Mouse (Mus musculus) brain, adult 10 weeks (tissue): ENCODE results near the gene Sstr5. TPM values are rescaled to one million over a fixed set of nuclear protein-coding genes. Genes with fewer than 3 reads are reported as not detected.

Source experiments
- polyA plus RNA-seq: library from polyadenylated mRNA; stranded (reverse); fragments of 350-450 nt; fragmentation: Illumina TruSeq; extraction: RNeasy Lipid Tissue Mini Kit (QIAGEN cat#74804); gene quantifications from one replicate; pipeline ENCODE4 v1.2.3, GENCODE M21; 2015; ENCODE audit warnings: low read depth, low replicate concordance

Gene Sstr5
- 0.22 TPM for polyA plus RNA-seq

GRCm38 (mm10) chr17:25497013-25497412 is at the start of gene Sstr5:
TSS of gene Sstr5 (minus strand) at chr17:25497288.

GRCm38 (mm10) chr17:25454272-25454671 is 42.8 kb downstream of the Sstr5 start, which contains the start of gene Tekt4:
TSS of gene Tekt4 (plus strand) at chr17:25454615.

Other genes starting within 250 kb of the Sstr5 start
- gene Baiap3, start 240.9 kb downstream of the Sstr5 start, polyA plus RNA-seq, result 27.7 TPM
- gene Ube2i, start 222.7 kb downstream of the Sstr5 start, polyA plus RNA-seq, result 197 TPM
- gene Prss34, start 198.9 kb downstream of the Sstr5 start, polyA plus RNA-seq, result not detected
- not detected for gene Prss28, start 188.6 kb downstream of the Sstr5 start, polyA plus RNA-seq
- not detected for gene Prss29, start 178.6 kb downstream of the Sstr5 start, polyA plus RNA-seq
- not detected for gene Tpsab1, start 151.7 kb downstream of the Sstr5 start, polyA plus RNA-seq
- gene Tpsb2, start 131.0 kb downstream of the Sstr5 start, polyA plus RNA-seq, result 0.45 TPM
- gene Tpsg1, start 128.0 kb downstream of the Sstr5 start, polyA plus RNA-seq, result not detected
- 24.6 TPM for gene Cacna1h, start 63.5 kb downstream of the Sstr5 start, polyA plus RNA-seq
- 0.89 TPM for gene Tekt4, start 42.7 kb downstream of the Sstr5 start, polyA plus RNA-seq
- gene Sox8, start 73.4 kb upstream of the Sstr5 start, polyA plus RNA-seq, result 37.3 TPM
- gene Lmf1, start 81.8 kb upstream of the Sstr5 start, polyA plus RNA-seq, result 17.9 TPM
- 297 TPM for gene Gng13, start 219.9 kb upstream of the Sstr5 start, polyA plus RNA-seq
- 1.5 TPM for gene Chtf18, start 230.1 kb upstream of the Sstr5 start, polyA plus RNA-seq
- 78.9 TPM for gene Rpusd1, start 230.4 kb upstream of the Sstr5 start, polyA plus RNA-seq
- 0.33 TPM for gene Mslnl, start 238.8 kb upstream of the Sstr5 start, polyA plus RNA-seq